Mouse (Mus musculus) erythroblast, adult 5-6 weeks (primary cell): ENCODE data around the gene Vmn2r83. TPM values are rescaled to one million over a fixed set of nuclear protein-coding genes. Genes with fewer than 3 reads are reported as not detected.

ENCODE experiments used
- ATAC-seq: replicated peaks from 2 replicates; pipeline ENCODE4 v1.8.0; 2016; ENCODE audit warnings: moderate number of reproducible peaks, mild to moderate bottlenecking, moderate TSS enrichment, inconsistent platforms; ENCODE audit not compliant: poor library complexity, low FRiP score, severe bottlenecking
- total RNA-seq, 2 experiments: library from RNA; stranded (forward) in 1 of 2; stranded (reverse) in 1 of 2; fragments of 150-400 nt in 1 of 2; fragments of 200-764, 138-1000 nt in 1 of 2; gene quantifications; 2 replicates each; pipeline versions ENCODE4 v1.2.3 to v1.2.4; 2015 to 2017; ENCODE audit warnings: low replicate concordance in 2 of 2

Vmn2r83 gene
- total RNA-seq, 2 experiments from 2014 or later = not detected

DNA sequence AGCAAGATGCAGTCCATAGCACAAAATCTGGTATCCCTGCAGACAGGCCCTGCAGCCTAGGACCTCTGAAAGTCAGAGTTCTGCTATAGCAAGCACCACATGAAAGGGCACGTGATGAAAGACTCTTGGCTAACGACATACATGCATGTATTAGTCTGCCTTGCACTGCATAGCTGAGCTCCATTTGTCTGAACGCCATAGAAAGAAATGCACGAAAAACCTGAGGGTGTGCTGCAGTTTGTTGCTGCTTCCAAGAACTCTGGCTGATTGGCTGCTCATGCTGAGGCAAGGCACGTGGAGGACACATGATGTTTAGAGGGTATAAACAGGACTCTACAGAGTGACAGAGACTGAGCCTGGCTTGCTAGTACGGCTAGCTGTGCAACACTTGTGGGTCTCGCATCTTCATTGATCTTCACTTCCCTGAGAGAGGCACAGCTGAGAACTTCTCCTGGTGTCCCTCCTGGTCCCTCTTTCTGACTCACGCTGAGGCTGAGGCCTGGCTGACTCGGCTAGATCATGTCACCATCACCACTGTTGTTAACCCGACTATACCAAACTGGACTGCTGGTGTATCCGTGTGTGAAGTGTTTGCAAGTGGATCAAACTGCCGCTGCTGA is 68.0 kb downstream of the Vmn2r83 start:
- ATAC-seq = no peak

DNA sequence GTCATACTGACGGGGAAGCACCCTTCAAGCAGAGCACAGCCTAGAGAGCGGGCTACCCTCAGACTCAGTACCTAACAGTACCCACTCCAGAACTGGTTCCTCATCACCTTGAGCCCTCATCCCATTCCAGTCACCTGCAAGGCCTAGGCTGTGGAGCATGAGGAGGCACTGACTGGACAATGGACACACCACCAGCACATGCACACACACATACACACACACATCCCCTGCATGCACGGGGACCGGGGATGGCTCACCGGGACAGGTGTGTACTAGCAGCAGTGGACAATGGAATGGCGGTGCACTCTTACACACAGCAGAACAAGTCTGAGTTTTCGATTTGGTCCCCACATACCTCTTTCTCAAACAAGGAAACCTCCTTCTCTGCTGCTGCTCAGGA is 68.7 kb downstream of the Vmn2r83 start:
- ATAC-seq = no peak

DNA sequence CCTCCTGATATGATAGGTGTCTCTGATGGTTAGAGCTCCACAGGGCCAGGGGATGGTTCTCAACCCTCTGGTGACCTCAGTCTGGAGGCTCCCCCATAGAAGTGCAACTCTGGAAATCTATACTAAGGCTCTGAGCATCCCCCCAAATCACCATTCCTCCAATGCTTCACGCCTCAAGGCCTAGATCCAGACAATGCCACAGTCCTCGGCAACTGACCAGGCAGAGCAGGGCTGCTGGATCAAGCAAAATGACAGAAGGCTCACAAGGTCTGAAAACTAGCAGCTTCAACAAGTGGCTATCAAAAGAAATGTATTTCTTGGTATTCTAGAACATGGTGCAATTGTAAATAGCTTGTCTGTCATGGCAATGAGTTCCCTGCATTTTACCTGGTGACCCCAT is 69.2 kb downstream of the Vmn2r83 start:
- no peak for ATAC-seq

DNA sequence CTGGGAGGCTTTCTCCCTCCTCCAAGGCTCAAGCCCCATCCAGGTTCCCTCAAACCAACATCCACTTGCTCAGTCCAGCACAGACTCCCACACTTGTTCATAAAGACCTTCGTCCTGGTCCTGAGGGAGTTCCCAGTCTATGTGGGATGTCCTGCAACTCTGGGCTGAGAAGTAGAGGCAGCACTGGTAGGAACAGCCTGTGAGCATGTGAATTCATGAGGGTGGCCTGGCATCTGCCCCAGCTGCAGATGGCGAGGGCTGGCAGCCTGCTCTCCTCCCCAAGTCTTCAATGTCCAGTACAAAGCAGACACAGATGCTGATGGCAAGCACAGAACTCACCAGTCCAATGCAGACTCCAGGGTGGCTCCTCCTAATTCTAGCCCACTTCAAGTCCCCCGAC is 69.8 kb downstream of the Vmn2r83 start:
- ATAC-seq = no peak

DNA sequence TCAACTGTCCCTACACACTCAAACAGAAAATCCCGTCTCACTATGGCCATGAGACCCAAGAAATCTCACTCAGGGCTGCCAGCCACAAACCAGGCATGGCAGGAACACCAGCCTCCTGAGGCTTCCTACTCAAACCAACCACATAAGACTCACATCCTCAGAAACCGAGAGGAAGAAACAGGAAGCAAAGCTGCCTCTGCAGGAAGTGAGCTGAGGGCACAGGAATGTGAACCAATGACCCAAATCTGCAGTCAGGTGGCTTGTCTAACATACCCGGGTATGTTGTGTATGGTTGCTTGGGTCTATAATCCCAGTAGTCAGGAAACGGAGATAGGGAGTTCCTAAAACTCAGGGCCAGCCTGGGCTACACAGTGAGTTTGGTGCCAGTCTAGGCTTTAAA is 70.3 kb downstream of the Vmn2r83 start:
- no peak for ATAC-seq

DNA sequence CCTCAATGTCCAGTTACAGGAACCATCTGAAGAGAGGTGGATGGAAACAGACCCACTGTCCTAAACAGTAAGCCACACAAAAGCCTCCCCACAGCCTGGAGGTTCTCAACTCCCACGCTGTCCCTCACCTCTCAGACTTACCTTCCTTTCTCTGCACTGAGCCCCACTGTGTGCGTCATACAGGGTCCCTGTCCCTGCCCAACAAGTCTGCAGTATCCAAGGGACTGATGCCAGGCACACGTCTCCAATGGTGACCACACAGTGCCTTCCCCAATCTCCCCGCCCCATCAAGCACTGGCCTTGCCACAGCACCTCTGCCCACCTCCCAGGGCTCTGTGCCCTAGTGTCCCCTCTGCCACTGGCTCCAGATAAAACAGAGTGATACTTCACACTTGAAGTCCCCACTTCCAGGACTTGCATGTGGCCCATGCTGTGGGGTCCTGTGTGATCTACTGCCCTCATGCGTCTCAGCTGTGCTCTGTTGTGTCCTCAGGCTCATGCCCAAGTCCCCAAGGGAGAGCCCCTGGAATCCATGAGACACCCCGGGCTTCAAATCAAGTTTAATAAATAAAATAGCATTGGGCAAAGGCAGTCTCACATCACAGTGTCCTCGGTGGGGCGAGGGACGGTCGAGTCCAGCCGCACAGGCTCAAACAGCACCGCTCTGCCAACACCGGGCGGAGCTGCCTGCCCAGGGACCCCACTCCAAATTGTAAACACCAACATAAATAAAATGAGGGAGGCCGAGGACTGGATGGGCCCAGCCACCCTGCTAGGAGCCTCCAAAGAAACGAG is 71.4 kb downstream of the Vmn2r83 start:
- ATAC-seq = no peak

DNA sequence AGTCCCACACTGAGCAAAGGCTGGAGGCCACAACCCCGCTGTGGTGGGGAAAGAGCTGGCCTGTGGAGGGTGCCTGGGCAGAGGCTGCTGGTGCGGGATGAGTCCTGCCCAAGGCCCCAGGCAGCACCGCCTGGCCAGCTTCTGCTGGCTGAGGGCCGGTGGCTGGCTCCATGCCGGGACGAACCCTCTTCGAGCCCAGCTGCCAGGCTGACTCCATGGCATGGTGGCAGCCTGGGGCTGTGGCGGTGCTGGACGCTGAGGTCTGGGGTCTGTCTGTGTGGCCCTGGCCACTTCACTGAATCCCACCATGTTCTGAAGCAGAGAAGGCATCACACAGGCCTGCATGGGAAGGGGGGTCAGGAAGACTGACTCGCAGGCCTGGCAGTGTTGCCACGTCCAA is 72.2 kb downstream of the Vmn2r83 start:
- no peak for ATAC-seq

DNA sequence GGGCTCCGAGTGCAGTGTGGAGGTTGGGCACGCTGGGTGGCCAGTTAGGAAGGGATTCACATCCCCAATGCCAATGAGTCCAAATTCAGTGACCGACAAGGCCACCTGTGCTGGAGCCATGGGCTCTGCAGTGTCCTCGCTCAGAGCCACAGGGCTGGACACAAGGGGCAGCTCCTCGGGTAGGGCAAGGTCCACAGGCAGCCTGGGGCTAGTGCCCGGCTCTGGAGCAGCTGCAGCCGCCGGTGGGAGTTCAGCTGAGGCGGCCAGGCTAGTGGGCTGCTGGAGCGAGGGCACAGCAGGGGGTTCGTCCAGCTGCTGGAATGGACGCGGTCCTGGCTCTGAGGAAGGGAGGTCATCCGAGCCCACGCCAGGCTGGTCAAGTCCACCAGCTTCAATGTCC is 73.0 kb downstream of the Vmn2r83 start:
- no peak for ATAC-seq

DNA sequence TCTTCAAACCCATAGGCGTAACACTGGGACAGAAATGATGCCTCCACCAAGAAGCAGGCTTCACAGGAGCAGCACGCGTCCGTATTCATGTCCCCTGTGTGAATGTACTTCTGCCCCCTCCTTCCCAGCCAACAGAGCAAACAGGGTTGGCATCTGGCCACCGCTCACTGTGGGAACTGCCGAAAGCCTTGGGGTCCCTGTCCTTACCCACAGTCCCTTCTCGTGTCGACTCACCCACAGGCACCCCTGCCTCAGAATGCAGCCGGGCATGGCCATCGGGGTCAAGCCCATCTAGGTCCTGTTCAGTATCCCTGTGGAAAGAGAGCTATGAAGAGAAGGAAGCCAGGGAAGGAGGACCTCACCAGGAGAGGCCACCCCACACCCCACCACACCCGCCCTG is 73.6 kb downstream of the Vmn2r83 start:
- no peak for ATAC-seq

Other genes with a start within 250 kb of the Vmn2r83 start
- not detected in 2 replicates for gene Vmn2r81, start 221.0 kb upstream of the Vmn2r83 start, total RNA-seq (2015; ENCODE audit: low replicate concordance)
- gene Vmn2r81, start 221.0 kb upstream of the Vmn2r83 start, total RNA-seq (2017; ENCODE audit: low replicate concordance) = not detected in 2 replicates
- not detected in 2 replicates for gene Vmn2r82, start 112.2 kb upstream of the Vmn2r83 start, total RNA-seq (2015; ENCODE audit: low replicate concordance)
- gene Vmn2r82, start 112.2 kb upstream of the Vmn2r83 start, total RNA-seq (2017; ENCODE audit: low replicate concordance) = not detected in 2 replicates
- gene Plpp2, start 65.1 kb downstream of the Vmn2r83 start, total RNA-seq (2015; ENCODE audit: low replicate concordance) = 2.1 and 7.1 TPM in 2 replicates
- gene Plpp2, start 65.1 kb downstream of the Vmn2r83 start, total RNA-seq (2017; ENCODE audit: low replicate concordance) = 0.43 TPM in 1 of 2 replicates, not detected in the other
- gene Mier2, start 86.5 kb downstream of the Vmn2r83 start, total RNA-seq (2015; ENCODE audit: low replicate concordance) = 1.5 TPM in 1 of 2 replicates, not detected in the other
- gene Mier2, start 86.5 kb downstream of the Vmn2r83 start, total RNA-seq (2017; ENCODE audit: low replicate concordance) = 1.9 TPM in 1 of 2 replicates, not detected in the other
- gene Theg, start 118.6 kb downstream of the Vmn2r83 start, total RNA-seq (2015; ENCODE audit: low replicate concordance) = not detected in 2 replicates
- not detected in 2 replicates for gene Theg, start 118.6 kb downstream of the Vmn2r83 start, total RNA-seq (2017; ENCODE audit: low replicate concordance)
- not detected in 2 replicates for gene C2cd4c, start 145.3 kb downstream of the Vmn2r83 start, total RNA-seq (2015; ENCODE audit: low replicate concordance)
- not detected in 2 replicates for gene C2cd4c, start 145.3 kb downstream of the Vmn2r83 start, total RNA-seq (2017; ENCODE audit: low replicate concordance)
- not detected in 2 replicates for gene Shc2, start 169.2 kb downstream of the Vmn2r83 start, total RNA-seq (2015; ENCODE audit: low replicate concordance)
- gene Shc2, start 169.2 kb downstream of the Vmn2r83 start, total RNA-seq (2017; ENCODE audit: low replicate concordance) = not detected in 2 replicates
- gene Odf3l2, start 177.0 kb downstream of the Vmn2r83 start, total RNA-seq (2015; ENCODE audit: low replicate concordance) = not detected in 2 replicates
- not detected in 2 replicates for gene Odf3l2, start 177.0 kb downstream of the Vmn2r83 start, total RNA-seq (2017; ENCODE audit: low replicate concordance)
- not detected in 2 replicates for gene Madcam1, start 195.8 kb downstream of the Vmn2r83 start, total RNA-seq (2015; ENCODE audit: low replicate concordance)
- gene Madcam1, start 195.8 kb downstream of the Vmn2r83 start, total RNA-seq (2017; ENCODE audit: low replicate concordance) = 0.84 TPM in 1 of 2 replicates, not detected in the other
- 2.9 and 6.3 TPM in 2 replicates for gene Tpgs1, start 200.6 kb downstream of the Vmn2r83 start, total RNA-seq (2015; ENCODE audit: low replicate concordance)
- gene Tpgs1, start 200.6 kb downstream of the Vmn2r83 start, total RNA-seq (2017; ENCODE audit: low replicate concordance) = 0.56 and 0.68 TPM in 2 replicates
- gene Cdc34, start 213.5 kb downstream of the Vmn2r83 start, total RNA-seq (2015; ENCODE audit: low replicate concordance) = 20.5 and 25.9 TPM in 2 replicates
- gene Cdc34, start 213.5 kb downstream of the Vmn2r83 start, total RNA-seq (2017; ENCODE audit: low replicate concordance) = 36.7 and 46.1 TPM in 2 replicates
- not detected in 2 replicates for gene Gzmm, start 220.3 kb downstream of the Vmn2r83 start, total RNA-seq (2015; ENCODE audit: low replicate concordance)
- gene Gzmm, start 220.3 kb downstream of the Vmn2r83 start, total RNA-seq (2017; ENCODE audit: low replicate concordance) = 1.7 TPM in 1 of 2 replicates, not detected in the other
- gene Bsg, start 235.8 kb downstream of the Vmn2r83 start, total RNA-seq (2015; ENCODE audit: low replicate concordance) = 913 and 945 TPM in 2 replicates
- gene Bsg, start 235.8 kb downstream of the Vmn2r83 start, total RNA-seq (2017; ENCODE audit: low replicate concordance) = 805 and 888 TPM in 2 replicates
- gene Hcn2, start 247.9 kb downstream of the Vmn2r83 start, total RNA-seq (2015; ENCODE audit: low replicate concordance) = not detected in 2 replicates
- not detected in 2 replicates for gene Hcn2, start 247.9 kb downstream of the Vmn2r83 start, total RNA-seq (2017; ENCODE audit: low replicate concordance)